Mouse (Mus musculus) heart, postnatal 0 days (tissue): ENCODE results near the gene Fads1.

ENCODE experiments used
- CTCF ChIP-seq: IDR thresholded peaks from 2 replicates; pipeline ENCODE4 v1.5.1; 2016; ENCODE audit warnings: antibody characterized with exemption, control low read depth, low read depth
- EP300 ChIP-seq: IDR thresholded peaks from 2 replicates; pipeline ENCODE4 v1.6.1; 2016; ENCODE audit warnings: antibody characterized with exemption, low read depth

GRCm38 (mm10) chr19:10239419-10239818 is 56.7 kb downstream of the Fads1 start:
- no peak for TF ChIP-seq CTCF
- TF ChIP-seq EP300 = no peak
